Mouse (Mus musculus): ENCODE measurements at regions not wholly inside any gene's neighbourhood (a gene's known extent, or its start where the extent isn't known, plus 50 kb on each side); places are given as distances from the start of the nearest gene placed in this dataset.

GRCm38 (mm10) chr17:27291673-27292072 lies 87.4 kb upstream of the Lemd2 start:
- no peak for TF ChIP-seq FOSL1 (IDR thresholded peaks at IDR 0.05; ENCODE audit: insufficient read depth, low read length, poor library complexity, severe bottlenecking)
- TF ChIP-seq CTCF (IDR thresholded peaks at IDR 0.05; ENCODE audit: control insufficient read depth, insufficient read depth, insufficient read length), result no peak
